Mouse (Mus musculus): ENCODE measurements at regions not wholly inside any gene's neighbourhood (a gene's known extent, or its start where the extent isn't known, plus 50 kb on each side); places are given as distances from the start of the nearest gene placed in this dataset.

GRCm38 (mm10) chr6:51180881-51181875, 251.3 kb upstream of the Nfe2l3 start:
- WGBS, result 13% methylated on average over 11 of the region's 11 CpGs
- no peak for TF ChIP-seq CTCF (IDR thresholded peaks at IDR 0.05; ENCODE audit: low read depth)
- no peak for TF ChIP-seq EP300 (optimal IDR thresholded peaks at IDR 0.05)
- Histone ChIP-seq H3K27ac (replicated peaks) (no peak overlapping the region), H3K4me3 (ENCODE audit: low read depth, low read length) (no peak overlapping the region), H3K36me3 (ENCODE audit: control insufficient read depth, insufficient read depth, low read length) (no peaks in the 10 kb centered on the region), H3K4me2 (replicated peaks; ENCODE audit: low read depth) (no peak overlapping the region), H3K9ac (ENCODE audit: low read length) (no peak overlapping the region), H3K27me3 (ENCODE audit: control insufficient read depth, insufficient read depth, low read length) (peaks cover 12% of the 10 kb centered on the region), H3K4me1 (replicated peaks; ENCODE audit: control insufficient read depth, insufficient read depth) (no peaks in the 10 kb centered on the region), H3K9me3 (ENCODE audit: control insufficient read depth, low read length) (no peaks in the 10 kb centered on the region)
- ATAC-seq (ENCODE audit: low FRiP score, low TSS enrichment) (no peak), DNase-seq (ENCODE audit: low spot score) (no peak)

GRCm38 (mm10) chr6:51181905-51182304, 250.6 kb upstream of the Nfe2l3 start:
- H3K36me3 ChIP-seq (ENCODE audit: control insufficient read depth, insufficient read depth, low read length), result no peaks in the 10 kb centered on the region
- ATAC-seq (ENCODE audit: low FRiP score, low TSS enrichment), result no peak
- WGBS, result 23% methylated on average over 10 of the region's 10 CpGs
- H3K4me3 ChIP-seq (ENCODE audit: low read depth, low read length), result no peak overlapping the region
- H3K4me2 ChIP-seq (replicated peaks; ENCODE audit: low read depth), result no peak overlapping the region
- TF ChIP-seq CTCF (IDR thresholded peaks at IDR 0.05; ENCODE audit: low read depth) (no peak), EP300 (optimal IDR thresholded peaks at IDR 0.05) (no peak)
- no peaks in the 10 kb centered on the region for H3K4me1 ChIP-seq (replicated peaks; ENCODE audit: control insufficient read depth, insufficient read depth)
- H3K27ac ChIP-seq (replicated peaks), result no peak overlapping the region
- no peaks in the 10 kb centered on the region for H3K9me3 ChIP-seq (ENCODE audit: control insufficient read depth, low read length)
- H3K9ac ChIP-seq (ENCODE audit: low read length), result no peak overlapping the region
- DNase-seq (ENCODE audit: low spot score), result no peak
- H3K27me3 ChIP-seq (ENCODE audit: control insufficient read depth, insufficient read depth, low read length), result peaks cover 10% of the 10 kb centered on the region

DNA sequence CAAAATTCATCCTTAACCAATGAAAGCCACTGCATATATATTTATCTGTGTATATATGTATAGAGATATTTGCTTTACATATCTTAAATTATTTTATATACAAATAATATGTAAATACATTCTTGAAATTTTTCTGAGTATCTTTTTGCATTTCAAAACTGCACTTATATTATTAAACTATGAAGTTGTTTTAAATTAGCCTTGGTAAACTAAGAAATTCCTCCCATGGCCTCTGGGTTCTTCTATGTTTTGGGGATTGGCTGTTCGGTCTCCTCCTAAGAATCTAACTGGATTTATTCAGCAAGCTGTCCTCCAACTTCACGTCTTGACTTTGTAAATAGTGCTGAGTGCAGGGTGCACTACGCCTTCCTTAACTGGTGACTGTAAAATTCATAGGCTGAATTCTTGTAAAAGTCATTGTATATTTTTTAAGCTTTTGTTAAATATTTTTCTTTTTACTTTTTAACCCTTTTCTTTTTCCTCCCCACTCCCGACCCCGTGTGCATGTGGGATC, 249.6 kb upstream of the Nfe2l3 start:
- DNase-seq (ENCODE audit: low spot score), result no peak
- no peak for ATAC-seq (ENCODE audit: low FRiP score, low TSS enrichment)
- H3K4me2 ChIP-seq (replicated peaks; ENCODE audit: low read depth), result no peak overlapping the region
- no peaks in the 10 kb centered on the region for H3K4me1 ChIP-seq (replicated peaks; ENCODE audit: control insufficient read depth, insufficient read depth)
- H3K27me3 ChIP-seq (ENCODE audit: control insufficient read depth, insufficient read depth, low read length), result peaks cover 15% of the 10 kb centered on the region
- no peaks in the 10 kb centered on the region for H3K36me3 ChIP-seq (ENCODE audit: control insufficient read depth, insufficient read depth, low read length)
- H3K9me3 ChIP-seq (ENCODE audit: control insufficient read depth, low read length), result no peaks in the 10 kb centered on the region
- H3K9ac ChIP-seq (ENCODE audit: low read length), result no peak overlapping the region
- no peak overlapping the region for H3K4me3 ChIP-seq (ENCODE audit: low read depth, low read length)
- 10% methylated on average over 5 of the region's 5 CpGs for WGBS
- H3K27ac ChIP-seq (replicated peaks), result no peak overlapping the region
- TF ChIP-seq CTCF (IDR thresholded peaks at IDR 0.05; ENCODE audit: low read depth) (no peak), EP300 (optimal IDR thresholded peaks at IDR 0.05) (no peak)

GRCm38 (mm10) chr6:51183576-51184420, 248.7 kb upstream of the Nfe2l3 start:
- no peak overlapping the region for H3K4me2 ChIP-seq (replicated peaks; ENCODE audit: low read depth)
- no peak for TF ChIP-seq EP300 (optimal IDR thresholded peaks at IDR 0.05)
- no peak for TF ChIP-seq CTCF (IDR thresholded peaks at IDR 0.05; ENCODE audit: low read depth)
- ATAC-seq (ENCODE audit: low FRiP score, low TSS enrichment) (no peak), DNase-seq (ENCODE audit: low spot score) (no peak)
- H3K36me3 ChIP-seq (ENCODE audit: control insufficient read depth, insufficient read depth, low read length), result no peaks in the 10 kb centered on the region
- no peak overlapping the region for H3K9ac ChIP-seq (ENCODE audit: low read length)
- WGBS, result 3% methylated on average over 21 of the region's 21 CpGs
- H3K27me3 ChIP-seq (ENCODE audit: control insufficient read depth, insufficient read depth, low read length), result peaks cover 16% of the 10 kb centered on the region
- no peaks in the 10 kb centered on the region for H3K9me3 ChIP-seq (ENCODE audit: control insufficient read depth, low read length)
- no peaks in the 10 kb centered on the region for H3K4me1 ChIP-seq (replicated peaks; ENCODE audit: control insufficient read depth, insufficient read depth)
- no peak overlapping the region for H3K4me3 ChIP-seq (ENCODE audit: low read depth, low read length)
- H3K27ac ChIP-seq (replicated peaks), result no peak overlapping the region

GRCm38 (mm10) chr6:51184500-51184899, 248.0 kb upstream of the Nfe2l3 start:
- Histone ChIP-seq H3K36me3 (ENCODE audit: control insufficient read depth, insufficient read depth, low read length) (no peaks in the 10 kb centered on the region), H3K27ac (replicated peaks) (no peak overlapping the region), H3K4me1 (replicated peaks; ENCODE audit: control insufficient read depth, insufficient read depth) (no peaks in the 10 kb centered on the region), H3K9ac (ENCODE audit: low read length) (no peak overlapping the region), H3K27me3 (ENCODE audit: control insufficient read depth, insufficient read depth, low read length) (peaks cover 18% of the 10 kb centered on the region), H3K9me3 (ENCODE audit: control insufficient read depth, low read length) (no peaks in the 10 kb centered on the region), H3K4me3 (ENCODE audit: low read depth, low read length) (no peak overlapping the region), H3K4me2 (replicated peaks; ENCODE audit: low read depth) (no peak overlapping the region)
- WGBS, result 7% methylated on average over 3 of the region's 3 CpGs
- ATAC-seq (ENCODE audit: low FRiP score, low TSS enrichment), result no peak
- TF ChIP-seq EP300 (optimal IDR thresholded peaks at IDR 0.05) (no peak), CTCF (IDR thresholded peaks at IDR 0.05; ENCODE audit: low read depth) (no peak)
- DNase-seq (ENCODE audit: low spot score), result no peak

All from stomach, postnatal 0 days (tissue).